Mouse (Mus musculus): ENCODE data around the gene Mast4. TPM values are rescaled to one million over a fixed set of nuclear protein-coding genes. Genes with fewer than 3 reads are reported as not detected.

Gene Mast4
- polyA plus RNA-seq, 1 experiment, result 6.4 TPM

DNA sequence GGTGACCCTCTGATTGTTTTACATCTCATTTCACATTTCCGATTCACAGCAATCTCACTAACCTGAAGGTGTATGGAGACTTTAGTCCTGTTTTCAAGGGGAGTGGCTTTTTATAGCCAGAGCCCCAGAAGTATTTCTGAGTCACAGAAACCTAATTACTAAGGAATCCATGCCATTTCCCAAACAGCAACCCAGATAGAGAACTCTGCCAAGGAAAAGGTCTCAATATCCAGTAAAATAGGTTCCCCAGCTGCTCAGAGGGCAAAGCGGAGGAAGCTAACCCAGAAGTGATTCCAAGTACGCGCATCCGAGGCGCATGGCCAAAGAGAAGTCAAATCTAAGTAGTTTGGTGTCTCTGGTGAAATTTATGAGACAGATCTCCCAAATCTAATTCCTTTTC lies 370.8 kb downstream of the Mast4 start:
- Histone ChIP-seq H3K4me1 (ENCODE audit: control insufficient read depth, insufficient read depth, insufficient read length) (no peaks in the 10 kb centered on the region), H3K27ac (ENCODE audit: insufficient read depth, low read length) (no peak overlapping the region), H3K36me3 (ENCODE audit: control insufficient read depth, insufficient read depth, low read length) (no peaks in the 10 kb centered on the region), H3K27me3 (ENCODE audit: control insufficient read depth, insufficient read depth, low read length) (no peaks in the 10 kb centered on the region), H3K4me3 (ENCODE audit: extremely low read depth, insufficient read depth, insufficient read length) (no peak overlapping the region)
- TF ChIP-seq CTCF (IDR thresholded peaks at IDR 0.05; ENCODE audit: extremely low read depth, insufficient read depth, insufficient read length, insufficient replicate concordance), result no peak
- TF ChIP-seq POLR2A (IDR thresholded peaks at IDR 0.05; ENCODE audit: low read depth, low read length), result no peak
- DNase-seq (ENCODE audit: low read depth in 1 of 2, low spot score in 2 of 2), result no peak
- 96% methylated on average over 6 of the region's 6 CpGs for WGBS

DNA sequence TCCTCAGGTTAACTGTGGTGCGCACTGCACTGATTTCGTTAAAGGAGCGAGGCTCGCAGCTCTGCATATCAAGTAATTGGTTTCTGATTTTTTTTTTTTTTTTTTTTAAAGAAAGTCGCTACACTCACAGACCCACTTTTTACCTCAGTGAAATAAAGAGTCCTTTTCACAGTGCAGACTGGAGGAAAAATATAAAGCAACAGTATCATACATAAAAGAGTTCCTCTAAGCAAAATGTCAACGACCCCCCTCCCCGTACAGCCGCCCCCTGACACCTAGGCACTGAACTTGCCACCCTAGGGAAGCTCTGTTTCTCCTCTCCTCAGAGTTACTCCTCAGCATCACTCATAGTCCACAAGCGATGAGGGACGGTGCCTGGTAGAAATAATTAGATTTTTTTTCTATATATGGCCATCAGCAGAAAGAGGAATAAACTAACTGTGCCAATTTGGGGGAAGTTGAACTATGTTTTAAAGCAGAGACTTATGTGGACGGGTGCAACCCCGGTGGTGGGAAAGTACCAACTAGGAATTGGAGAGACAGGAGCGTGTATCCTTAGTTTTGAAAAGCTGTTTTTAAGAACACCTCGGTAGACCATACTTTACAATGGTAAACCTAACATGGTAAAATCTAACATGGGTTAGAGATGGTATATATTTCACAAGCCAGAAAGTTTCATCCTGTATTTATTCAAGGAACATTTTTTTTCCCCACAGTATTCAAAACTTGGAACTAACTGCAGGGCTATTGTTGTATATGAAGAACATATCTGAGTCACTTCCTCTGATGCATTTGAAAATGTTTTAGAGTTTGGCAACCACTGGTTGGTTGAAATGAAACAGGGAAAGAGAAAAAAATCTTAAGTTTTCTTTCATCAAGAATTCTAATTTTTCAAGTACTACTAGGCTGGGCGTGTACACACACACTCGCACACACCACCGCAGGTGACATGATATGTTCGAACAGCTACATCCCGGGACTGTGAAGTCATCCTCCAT lies 375.7 kb downstream of the Mast4 start:
- no peaks in the 10 kb centered on the region for H3K4me1 ChIP-seq (ENCODE audit: control insufficient read depth, insufficient read depth, insufficient read length)
- H3K27me3 ChIP-seq (ENCODE audit: control insufficient read depth, insufficient read depth, low read length), result no peaks in the 10 kb centered on the region
- H3K4me3 ChIP-seq (ENCODE audit: extremely low read depth, insufficient read depth, insufficient read length), result no peak overlapping the region; the same call in 1 of the 2 replicates
- H3K27ac ChIP-seq (ENCODE audit: insufficient read depth, low read length), result no peak overlapping the region
- whole genome bisulfite sequencing, result 61% methylated on average over 19 of the region's 19 CpGs
- no peaks in the 10 kb centered on the region for H3K36me3 ChIP-seq (ENCODE audit: control insufficient read depth, insufficient read depth, low read length)
- TF ChIP-seq POLR2A (IDR thresholded peaks at IDR 0.05; ENCODE audit: low read depth, low read length) (no peak), CTCF (IDR thresholded peaks at IDR 0.05; ENCODE audit: extremely low read depth, insufficient read depth, insufficient read length, insufficient replicate concordance) (no peak)
- no peak for DNase-seq (ENCODE audit: low read depth in 1 of 2, low spot score in 2 of 2)

DNA sequence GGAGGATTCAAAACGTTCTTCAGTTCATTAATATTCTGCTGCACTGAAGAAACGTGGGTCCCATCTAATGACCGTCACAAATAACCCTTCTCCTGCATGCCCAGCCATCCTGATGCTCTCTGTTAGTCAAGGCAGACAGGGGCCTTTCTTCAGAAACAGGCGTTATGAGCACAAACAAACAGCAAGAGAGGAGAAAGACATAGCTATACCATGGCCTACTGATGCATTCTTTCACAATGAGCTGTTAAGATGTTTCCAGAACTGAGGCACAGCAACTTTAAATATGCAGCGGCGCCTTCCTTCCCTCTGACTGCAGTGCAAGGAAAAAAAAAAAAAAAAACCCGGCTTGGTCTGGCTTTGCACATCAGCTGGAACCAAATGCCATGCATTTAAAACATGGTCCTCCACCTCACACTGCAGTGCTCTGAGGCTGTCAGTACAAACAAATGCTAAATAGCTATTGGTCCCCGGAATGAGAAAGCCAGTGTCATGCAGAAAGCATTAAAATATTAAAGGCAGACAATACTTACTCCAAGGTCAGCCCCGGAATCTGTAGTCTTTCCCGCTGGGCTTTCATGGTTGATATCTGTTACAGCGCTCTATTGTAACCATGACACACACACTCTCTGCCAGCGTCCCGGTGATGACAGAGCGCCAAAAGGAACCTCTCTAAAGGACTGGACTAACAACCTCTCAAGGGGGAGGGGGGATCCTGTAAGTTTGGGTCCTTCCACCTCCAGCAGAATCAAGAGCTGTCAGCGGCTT lies 376.6 kb downstream of the Mast4 start:
- 50% methylated on average over 15 of the region's 15 CpGs for WGBS
- no peak for DNase-seq (ENCODE audit: low read depth in 1 of 2, low spot score in 2 of 2)
- Histone ChIP-seq H3K27ac (ENCODE audit: insufficient read depth, low read length) (no peak overlapping the region), H3K4me1 (ENCODE audit: control insufficient read depth, insufficient read depth, insufficient read length) (no peaks in the 10 kb centered on the region), H3K27me3 (ENCODE audit: control insufficient read depth, insufficient read depth, low read length) (no peaks in the 10 kb centered on the region), H3K4me3 (ENCODE audit: extremely low read depth, insufficient read depth, insufficient read length) (no peak overlapping the region; the same call in 1 of the 2 replicates), H3K36me3 (ENCODE audit: control insufficient read depth, insufficient read depth, low read length) (no peaks in the 10 kb centered on the region)
- TF ChIP-seq CTCF (IDR thresholded peaks at IDR 0.05; ENCODE audit: extremely low read depth, insufficient read depth, insufficient read length, insufficient replicate concordance), result no peak
- TF ChIP-seq POLR2A (IDR thresholded peaks at IDR 0.05; ENCODE audit: low read depth, low read length), result no peak

DNA sequence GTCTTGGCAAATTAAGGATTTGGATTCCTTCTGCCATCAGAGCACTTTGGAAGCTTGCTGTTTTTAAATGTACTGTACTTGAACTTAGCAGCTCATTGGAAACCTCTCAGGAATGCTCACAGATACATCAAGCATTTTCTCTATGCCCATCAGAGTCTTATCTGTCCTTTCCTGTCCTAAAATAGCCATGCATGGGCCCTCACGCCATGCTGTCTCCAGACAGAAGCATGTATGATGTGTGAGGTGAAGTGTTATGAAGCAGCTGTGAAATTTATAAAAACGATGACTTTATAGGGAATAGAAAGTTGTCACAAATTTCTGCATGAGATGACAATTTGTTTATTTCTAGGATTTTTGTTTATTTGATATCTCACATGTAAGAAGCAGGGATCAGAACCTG lies 378.8 kb downstream of the Mast4 start:
- 80% methylated on average over 2 of the region's 2 CpGs for WGBS
- TF ChIP-seq CTCF (IDR thresholded peaks at IDR 0.05; ENCODE audit: extremely low read depth, insufficient read depth, insufficient read length, insufficient replicate concordance) (no peak), POLR2A (IDR thresholded peaks at IDR 0.05; ENCODE audit: low read depth, low read length) (no peak)
- no peaks in the 10 kb centered on the region for H3K4me1 ChIP-seq (ENCODE audit: control insufficient read depth, insufficient read depth, insufficient read length)

DNA sequence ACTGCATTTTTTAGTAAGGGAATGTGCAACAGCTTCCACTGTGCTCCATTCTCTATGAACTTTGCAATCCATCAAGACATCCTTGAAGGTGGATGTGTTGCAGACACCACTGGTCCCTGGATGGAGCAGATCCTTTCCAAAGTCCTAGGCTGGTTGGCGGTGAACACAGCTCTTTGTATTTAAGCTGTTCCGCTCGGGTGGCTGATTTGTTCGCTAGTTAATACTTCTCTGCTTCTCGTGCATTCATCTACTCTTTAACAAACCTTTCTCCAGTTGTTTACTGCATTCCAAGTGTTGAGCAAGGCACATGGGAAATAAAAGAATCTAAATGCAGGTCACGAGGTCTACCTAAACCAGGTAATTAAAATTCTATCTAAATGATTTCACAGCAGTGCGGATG lies 384.5 kb downstream of the Mast4 start:
- TF ChIP-seq CTCF (IDR thresholded peaks at IDR 0.05; ENCODE audit: extremely low read depth, insufficient read depth, insufficient read length, insufficient replicate concordance) (no peak), POLR2A (IDR thresholded peaks at IDR 0.05; ENCODE audit: low read depth, low read length) (no peak)

More for the DNA sequence above, 378.8 kb downstream of the Mast4 start:
- Histone ChIP-seq H3K27ac (ENCODE audit: insufficient read depth, low read length) (no peak overlapping the region), H3K36me3 (ENCODE audit: control insufficient read depth, insufficient read depth, low read length) (no peaks in the 10 kb centered on the region), H3K27me3 (ENCODE audit: control insufficient read depth, insufficient read depth, low read length) (no peaks in the 10 kb centered on the region), H3K4me3 (ENCODE audit: extremely low read depth, insufficient read depth, insufficient read length) (no peak overlapping the region)
- DNase-seq (ENCODE audit: low read depth in 1 of 2, low spot score in 2 of 2), result no peak

DNA sequence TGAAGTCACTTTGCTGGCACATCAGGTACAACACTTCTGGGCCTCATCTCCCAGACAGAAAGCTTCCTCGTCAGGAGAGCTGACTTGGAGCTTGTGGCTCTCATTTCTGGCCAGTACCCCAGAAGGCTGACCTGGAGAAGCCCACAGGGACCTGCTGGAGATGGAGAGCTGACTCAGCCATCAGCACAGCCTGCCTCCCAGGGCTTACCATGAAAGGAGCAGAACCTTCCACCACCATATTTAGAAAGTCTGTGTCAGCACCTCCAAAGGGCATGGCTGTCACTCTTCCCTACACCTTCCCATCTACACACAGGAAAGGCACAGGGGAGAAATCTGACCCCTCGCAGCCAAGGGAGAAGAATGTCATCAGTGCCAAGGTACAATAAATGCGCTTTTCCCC lies 385.3 kb downstream of the Mast4 start:
- no peak overlapping the region for H3K4me3 ChIP-seq (ENCODE audit: extremely low read depth, insufficient read depth, insufficient read length)
- no peaks in the 10 kb centered on the region for H3K36me3 ChIP-seq (ENCODE audit: control insufficient read depth, insufficient read depth, low read length)
- no peak for DNase-seq (ENCODE audit: low read depth in 1 of 2, low spot score in 2 of 2)
- no peak for TF ChIP-seq POLR2A (IDR thresholded peaks at IDR 0.05; ENCODE audit: low read depth, low read length)
- no peak for TF ChIP-seq CTCF (IDR thresholded peaks at IDR 0.05; ENCODE audit: extremely low read depth, insufficient read depth, insufficient read length, insufficient replicate concordance)
- no peaks in the 10 kb centered on the region for H3K4me1 ChIP-seq (ENCODE audit: control insufficient read depth, insufficient read depth, insufficient read length)
- no peaks in the 10 kb centered on the region for H3K27me3 ChIP-seq (ENCODE audit: control insufficient read depth, insufficient read depth, low read length)
- 88% methylated on average over 3 of the region's 3 CpGs for WGBS
- no peak overlapping the region for H3K27ac ChIP-seq (ENCODE audit: insufficient read depth, low read length)

More for the DNA sequence above, 384.5 kb downstream of the Mast4 start:
- 93% methylated on average over 7 of the region's 7 CpGs for WGBS
- H3K36me3 ChIP-seq (ENCODE audit: control insufficient read depth, insufficient read depth, low read length), result no peaks in the 10 kb centered on the region
- H3K4me1 ChIP-seq (ENCODE audit: control insufficient read depth, insufficient read depth, insufficient read length), result no peaks in the 10 kb centered on the region
- H3K4me3 ChIP-seq (ENCODE audit: extremely low read depth, insufficient read depth, insufficient read length), result no peak overlapping the region
- H3K27ac ChIP-seq (ENCODE audit: insufficient read depth, low read length), result no peak overlapping the region
- DNase-seq (ENCODE audit: low read depth in 1 of 2, low spot score in 2 of 2), result no peak
- H3K27me3 ChIP-seq (ENCODE audit: control insufficient read depth, insufficient read depth, low read length), result no peaks in the 10 kb centered on the region

Data from spleen, adult 2 months (tissue).